Mouse (Mus musculus): Measurements from ENCODE around the gene Adgrl1.

DNA sequence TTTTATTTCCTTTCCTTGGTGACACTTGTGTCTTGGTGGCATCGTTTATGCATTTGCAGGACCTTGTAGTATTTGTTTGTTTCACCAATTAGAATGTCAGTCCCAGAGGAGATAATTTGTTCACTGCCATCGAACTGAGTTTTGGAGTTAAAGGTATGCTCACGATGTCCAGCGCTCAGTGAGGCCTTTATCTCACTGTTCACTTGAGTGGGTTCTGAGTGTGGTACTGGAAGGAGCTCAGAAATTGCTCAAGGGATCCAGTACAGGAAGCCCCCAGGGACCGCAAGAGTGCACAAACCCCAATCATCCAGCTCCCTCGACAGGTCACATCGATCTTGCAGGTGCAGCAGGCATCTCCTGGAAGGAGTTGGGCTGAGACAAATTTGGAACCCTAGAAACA is 3.4 kb upstream of the Adgrl1 start:
- no peak for TF ChIP-seq CTCF (IDR thresholded peaks at IDR 0.05; ENCODE audit: borderline replicate concordance, insufficient read depth, low read length)
- no peak for TF ChIP-seq POLR2A (IDR thresholded peaks at IDR 0.05; ENCODE audit: low read depth, low read length)
